Mouse (Mus musculus): Measurements from ENCODE around the gene Olfr1141. TPM values are rescaled to one million over a fixed set of nuclear protein-coding genes. Genes with fewer than 3 reads are reported as not detected.

The Olfr1141 gene
- not detected for polyA plus RNA-seq (2017; shearing (Covaris generic))

GRCm38 (mm10) chr2:87753891-87754290, at the start of gene Olfr1141:
Gene Olfr1141 (minus strand): TSS chr2:87753991.

GRCm38 (mm10) chr2:87800292-87800691, 46.5 kb upstream of the Olfr1141 start, which contains the start of gene Olfr1143:
Gene Olfr1143 (plus strand): TSS chr2:87800592.

DNA sequence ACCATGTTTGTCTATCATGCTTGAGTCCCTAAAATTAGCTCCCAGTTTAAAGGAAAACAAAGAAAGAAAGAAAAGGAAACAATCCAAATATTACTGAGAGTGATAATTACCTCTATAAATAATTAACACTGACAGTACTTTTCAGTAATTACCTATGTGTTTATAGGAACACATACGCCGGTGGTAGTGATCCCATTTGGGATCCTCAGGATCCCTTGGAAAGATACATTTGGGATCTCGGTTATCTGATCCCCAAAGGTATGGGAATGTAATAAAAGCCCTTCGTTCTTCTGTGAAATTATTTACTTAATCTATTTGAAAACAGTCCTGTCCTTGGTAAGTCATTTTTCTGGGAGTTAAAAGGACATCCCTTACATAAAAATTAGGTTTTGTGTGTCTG, 25.4 kb upstream of the Olfr1141 start, which contains the start of gene Olfr152:
Gene Olfr152, plus strand, starts transcription at position 301 of the 400 bp plus-strand sequence.

GRCm38 (mm10) chr2:87743452-87743851, 10.3 kb downstream of the Olfr1141 start, which contains the start of gene Olfr1140:
Gene Olfr1140 (plus strand): TSS chr2:87743752.

GRCm38 (mm10) chr2:87739878-87740277, 13.9 kb downstream of the Olfr1141 start, which contains the start of gene Olfr1138:
Gene Olfr1138 (minus strand): TSS chr2:87739978.

DNA sequence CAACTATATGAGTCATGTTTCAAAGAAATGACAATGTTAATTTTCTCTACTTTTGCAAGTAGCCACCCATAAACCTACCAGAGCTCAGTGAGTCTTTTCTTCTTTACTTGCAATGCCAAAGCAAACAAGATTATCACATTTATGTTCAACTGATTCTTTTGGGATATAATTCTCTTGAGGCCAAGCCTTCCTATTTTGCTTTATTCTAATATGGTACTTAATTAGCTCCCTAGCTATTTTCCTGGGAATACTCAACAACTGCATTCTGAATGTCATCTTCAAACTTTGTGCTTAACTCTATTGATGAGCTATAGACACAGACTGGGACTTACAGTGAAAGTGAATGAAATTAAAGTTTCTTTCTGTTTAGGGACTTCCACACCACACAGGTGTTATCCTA, 40.7 kb downstream of the Olfr1141 start, which contains the start of gene Olfr1137:
Gene Olfr1137, minus strand, starts transcription at position 101 of the 400 bp plus-strand sequence.

Other genes with a start within 250 kb of the Olfr1141 start
- gene Pramel6, start 247.4 kb downstream of the Olfr1141 start, polyA plus RNA-seq (2017; shearing (Covaris generic)): not detected
- not detected for gene Olfr153, start 222.2 kb downstream of the Olfr1141 start, polyA plus RNA-seq (2017; shearing (Covaris generic))
- not detected for gene Olfr1128, start 208.4 kb downstream of the Olfr1141 start, polyA plus RNA-seq (2017; shearing (Covaris generic))
- gene Olfr1129, start 180.1 kb downstream of the Olfr1141 start, polyA plus RNA-seq (2017; shearing (Covaris generic)): 0.07 TPM
- not detected for gene Olfr1130, start 147.8 kb downstream of the Olfr1141 start, polyA plus RNA-seq (2017; shearing (Covaris generic))
- gene Olfr1131, start 126.9 kb downstream of the Olfr1141 start, polyA plus RNA-seq (2017; shearing (Covaris generic)): 0.13 TPM
- not detected for gene Olfr1132, start 116.5 kb downstream of the Olfr1141 start, polyA plus RNA-seq (2017; shearing (Covaris generic))
- not detected for gene Olfr1133, start 106.6 kb downstream of the Olfr1141 start, polyA plus RNA-seq (2017; shearing (Covaris generic))
- not detected for gene Olfr1134, start 95.5 kb downstream of the Olfr1141 start, polyA plus RNA-seq (2017; shearing (Covaris generic))
- not detected for gene Olfr1135, start 80.3 kb downstream of the Olfr1141 start, polyA plus RNA-seq (2017; shearing (Covaris generic))
- gene Olfr1136, start 60.0 kb downstream of the Olfr1141 start, polyA plus RNA-seq (2017; shearing (Covaris generic)): not detected
- gene Olfr1137, start 40.8 kb downstream of the Olfr1141 start, polyA plus RNA-seq (2017; shearing (Covaris generic)): not detected
- not detected for gene Olfr1138, start 14.0 kb downstream of the Olfr1141 start, polyA plus RNA-seq (2017; shearing (Covaris generic))
- not detected for gene Olfr1140, start 10.2 kb downstream of the Olfr1141 start, polyA plus RNA-seq (2017; shearing (Covaris generic))
- gene Olfr152, start 25.5 kb upstream of the Olfr1141 start, polyA plus RNA-seq (2017; shearing (Covaris generic)): not detected
- gene Olfr1143, start 46.6 kb upstream of the Olfr1141 start, polyA plus RNA-seq (2017; shearing (Covaris generic)): not detected
- not detected for gene Olfr1145, start 55.8 kb upstream of the Olfr1141 start, polyA plus RNA-seq (2017; shearing (Covaris generic))
- gene Olfr1148, start 76.5 kb upstream of the Olfr1141 start, polyA plus RNA-seq (2017; shearing (Covaris generic)): not detected
- gene Olfr1150-ps1, start 90.0 kb upstream of the Olfr1141 start, polyA plus RNA-seq (2017; shearing (Covaris generic)): not detected
- gene Olfr1151, start 101.9 kb upstream of the Olfr1141 start, polyA plus RNA-seq (2017; shearing (Covaris generic)): 0.11 TPM
- 0.05 TPM for gene Olfr1152, start 112.5 kb upstream of the Olfr1141 start, polyA plus RNA-seq (2017; shearing (Covaris generic))
- not detected for gene Olfr1153, start 141.0 kb upstream of the Olfr1141 start, polyA plus RNA-seq (2017; shearing (Covaris generic))
- gene Olfr1154, start 151.2 kb upstream of the Olfr1141 start, polyA plus RNA-seq (2017; shearing (Covaris generic)): not detected
- not detected for gene Olfr1155, start 191.1 kb upstream of the Olfr1141 start, polyA plus RNA-seq (2017; shearing (Covaris generic))
- 0.12 TPM for gene Olfr1156, start 199.1 kb upstream of the Olfr1141 start, polyA plus RNA-seq (2017; shearing (Covaris generic))
- not detected for gene Olfr1157, start 214.3 kb upstream of the Olfr1141 start, polyA plus RNA-seq (2017; shearing (Covaris generic))
- not detected for gene Olfr74, start 220.7 kb upstream of the Olfr1141 start, polyA plus RNA-seq (2017; shearing (Covaris generic))
- gene Olfr1158, start 236.1 kb upstream of the Olfr1141 start, polyA plus RNA-seq (2017; shearing (Covaris generic)): not detected

All from CD4-positive, CD25-positive, alpha-beta regulatory T cell (primary cell).